Mouse (Mus musculus): ENCODE data around the gene Rab25.
A peak's percentile ranks its signal among the peaks of the same experiment; 100 is the strongest.

Gene Rab25

GRCm38 (mm10) chr3:88502641-88503504 is 45.2 kb downstream of the Rab25 start:
- DNase-seq (ENCODE audit: low spot score), result peak; percentile 94

- DNase-seq (ENCODE audit: low spot score), result peak; percentile 55
Measured at GRCm38 (mm10) chr3:88502031-88502571, 46.0 kb downstream of the Rab25 start.

GRCm38 (mm10) chr3:88501366-88502030 is 46.6 kb downstream of the Rab25 start:
- DNase-seq (ENCODE audit: low spot score), result no peak

- DNase-seq (ENCODE audit: low spot score), result no peak
Measured at GRCm38 (mm10) chr3:88500655-88501365, 47.3 kb downstream of the Rab25 start.

GRCm38 (mm10) chr3:88500087-88500486 is 48.0 kb downstream of the Rab25 start:
- DNase-seq (ENCODE audit: low spot score), result no peak

- DNase-seq (ENCODE audit: low spot score), result no peak
Measured at GRCm38 (mm10) chr3:88499580-88499979, 48.5 kb downstream of the Rab25 start.

GRCm38 (mm10) chr3:88495741-88496415 is 52.2 kb downstream of the Rab25 start:
- no peak for DNase-seq (ENCODE audit: low spot score)

GRCm38 (mm10) chr3:88494836-88495628 is 53.1 kb downstream of the Rab25 start:
- peak; percentile 55 for DNase-seq (ENCODE audit: low spot score)

GRCm38 (mm10) chr3:88493706-88494582 is 54.2 kb downstream of the Rab25 start:
- no peak for DNase-seq (ENCODE audit: low spot score)

Data from lung, postnatal 25 days (tissue).